Comparison of ENCODE assay signal across 8 mouse cellular contexts in the genomic region with DNA sequence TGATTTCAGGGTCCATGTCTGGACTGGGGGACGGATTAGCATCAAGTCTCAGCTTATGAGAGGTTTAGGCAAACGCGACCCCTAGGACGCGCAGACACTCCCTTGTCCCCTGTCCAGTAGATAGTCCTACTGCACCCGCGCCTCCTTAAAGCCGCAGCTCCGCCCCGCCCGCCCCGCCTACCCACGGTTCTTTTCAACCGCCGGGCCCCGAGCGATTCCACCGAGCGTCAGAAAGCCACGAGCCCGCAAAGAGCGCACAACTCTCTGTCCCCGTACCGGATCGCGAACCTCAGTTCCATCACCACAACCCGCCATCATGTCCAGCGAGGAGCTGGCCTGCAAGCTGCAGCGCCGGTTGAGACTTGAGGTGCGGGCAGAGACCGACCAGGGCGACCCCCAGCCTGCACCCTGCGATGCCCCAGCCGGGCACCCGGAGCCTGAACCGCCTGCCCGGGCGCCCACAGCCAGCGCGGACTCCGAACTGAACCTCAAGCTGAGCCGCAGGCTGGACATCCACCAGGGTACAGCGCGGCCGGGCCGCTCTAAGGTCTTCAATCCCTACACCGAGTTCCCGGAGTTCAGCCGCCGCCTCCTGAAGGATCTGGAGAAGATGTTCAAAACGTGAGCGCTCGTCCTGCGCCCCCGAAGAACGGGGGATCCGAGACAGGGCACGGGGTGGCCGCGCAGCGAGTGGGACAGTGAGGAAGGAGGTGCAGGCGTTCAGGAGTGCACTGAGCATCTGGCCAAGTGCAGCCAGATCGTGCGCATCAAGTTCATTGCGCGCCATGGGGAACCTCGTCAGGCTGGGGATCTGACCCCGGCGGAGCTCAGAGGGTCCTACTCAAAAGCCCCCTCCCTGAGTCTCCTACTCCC. TPM values are rescaled to one million over a fixed set of nuclear protein-coding genes. Genes with fewer than 3 reads are reported as not detected.
DNase-seq lines count a peak whose midpoint lies in the region; ATAC-seq and TF ChIP-seq lines count a peak whose summit lies in the region.

A gene (plus strand): TSS at position 230 of the 873 bp plus-strand sequence.

- DNase-seq in layer of hippocampus, adult 2 months (ENCODE audit: low spot score in 2 of 2): no peak
- DNase-seq in layer of hippocampus, adult 11-12 months (ENCODE audit: low spot score): no peak
- DNase-seq in adrenal gland, adult (ENCODE audit: inconsistent age in 2 of 2, low spot score in 1 of 2): peak; percentile 86 to 96
- DNase-seq in forebrain, embryonic 11.5 days (ENCODE audit: low spot score): peak; percentile 69
- peak; percentile 67 for DNase-seq in hindbrain, embryonic 11.5 days (ENCODE audit: low spot score)
- peak; percentile 6 to 8 for DNase-seq in left cerebral cortex, postnatal 36 days (ENCODE audit: low spot score in 2 of 2)
- no peak for DNase-seq in adipocyte (ENCODE audit: low spot score)

- H3K36me3 ChIP-seq in forebrain, embryonic 11.5 days (ENCODE audit: control insufficient read depth, insufficient read depth, low read length): no peaks in the 10 kb centered on the region
- no peaks in the 10 kb centered on the region for H3K36me3 ChIP-seq in hindbrain, embryonic 11.5 days (ENCODE audit: control insufficient read depth, insufficient read depth, low read length)
- H3K36me3 ChIP-seq in midbrain, embryonic 13.5 days: no peaks in the 10 kb centered on the region

- peak within 1 kb of the TSS; percentile 43; the same call in 1 of the 2 replicates for H3K27ac ChIP-seq in layer of hippocampus, adult 2 months
- H3K27ac ChIP-seq in forebrain, embryonic 11.5 days (ENCODE audit: low read depth, low read length): no peak within 1 kb of the TSS
- H3K27ac ChIP-seq in hindbrain, embryonic 11.5 days (ENCODE audit: low read depth, low read length): no peak within 1 kb of the TSS
- H3K27ac ChIP-seq in midbrain, embryonic 13.5 days: no peak within 1 kb of the TSS

- H3K9me3 ChIP-seq in forebrain, embryonic 11.5 days (ENCODE audit: control insufficient read depth, low read length): no peaks in the 10 kb centered on the region
- H3K9me3 ChIP-seq in hindbrain, embryonic 11.5 days (ENCODE audit: control insufficient read depth, low read length): no peaks in the 10 kb centered on the region
- no peaks in the 10 kb centered on the region for H3K9me3 ChIP-seq in midbrain, embryonic 13.5 days

- under 1% methylated on average over 70 of the region's 70 CpGs for WGBS in forebrain, embryonic 11.5 days
- under 1% methylated on average over 70 of the region's 70 CpGs for WGBS in hindbrain, embryonic 11.5 days
- under 1% methylated on average over 70 of the region's 70 CpGs for WGBS in midbrain, embryonic 13.5 days

- peak within 1 kb of the TSS; percentile 99 for H3K4me2 ChIP-seq in forebrain, embryonic 11.5 days (ENCODE audit: low read depth, low read length, severe bottlenecking)
- H3K4me2 ChIP-seq in hindbrain, embryonic 11.5 days (replicated peaks; ENCODE audit: low read depth, low read length): peak within 1 kb of the TSS; percentile 99
- H3K4me2 ChIP-seq in midbrain, embryonic 13.5 days (replicated peaks): peak within 1 kb of the TSS; percentile 91

- peak within 1 kb of the TSS; percentile 61 for H3K9ac ChIP-seq in forebrain, embryonic 11.5 days (ENCODE audit: low read length)
- peak within 1 kb of the TSS; percentile 55 for H3K9ac ChIP-seq in hindbrain, embryonic 11.5 days (ENCODE audit: low read depth, low read length)
- peak within 1 kb of the TSS; percentile 44 for H3K9ac ChIP-seq in midbrain, embryonic 13.5 days (replicated peaks)

- H3K4me3 ChIP-seq in layer of hippocampus, adult 2 months: peak within 1 kb of the TSS; percentile 55
- peak within 1 kb of the TSS; percentile 51 for H3K4me3 ChIP-seq in forebrain, embryonic 11.5 days (ENCODE audit: low read depth, low read length)
- H3K4me3 ChIP-seq in hindbrain, embryonic 11.5 days (ENCODE audit: low read depth, low read length): peak within 1 kb of the TSS; percentile 47
- H3K4me3 ChIP-seq in midbrain, embryonic 13.5 days (replicated peaks): peak within 1 kb of the TSS; percentile 49

- H3K4me1 ChIP-seq in forebrain, embryonic 11.5 days (replicated peaks; ENCODE audit: control insufficient read depth, insufficient read depth, low read length): peaks cover 15% of the 10 kb centered on the region
- peaks cover 4% of the 10 kb centered on the region for H3K4me1 ChIP-seq in hindbrain, embryonic 11.5 days (replicated peaks; ENCODE audit: control insufficient read depth, insufficient read depth, low read length)
- peaks cover 27% of the 10 kb centered on the region for H3K4me1 ChIP-seq in midbrain, embryonic 13.5 days (replicated peaks)

- TF ChIP-seq CTCF in layer of hippocampus, adult 2 months (conservative IDR thresholded peaks at IDR 0.05): no peak

- ATAC-seq in forebrain, embryonic 11.5 days (replicated peaks; ENCODE audit: low FRiP score): peak; percentile 55
- ATAC-seq in hindbrain, embryonic 11.5 days (ENCODE audit: low FRiP score): peak; percentile 70
- ATAC-seq in midbrain, embryonic 13.5 days: peak; percentile 72

- H3K27me3 ChIP-seq in forebrain, embryonic 11.5 days (ENCODE audit: control insufficient read depth, insufficient read depth, low read length): peaks cover 41% of the 10 kb centered on the region
- H3K27me3 ChIP-seq in hindbrain, embryonic 11.5 days (ENCODE audit: control insufficient read depth, insufficient read depth, low read length): peaks cover 53% of the 10 kb centered on the region
- peaks cover 83% of the 10 kb centered on the region for H3K27me3 ChIP-seq in midbrain, embryonic 13.5 days

- intact Hi-C loops in left cerebral cortex, postnatal 36 days (cut with DNase I): no loop called here

RNA-seq across cellular contexts. Expression of the gene that starts here (rescaled TPM):
- 10 to 100 TPM; 13.6 to 15.0 TPM for total RNA-seq in layer of hippocampus, adult 2 months (2021)
- 2.2 and 2.6 TPM in 2 replicates for polyA plus RNA-seq in forebrain, embryonic 11.5 days (2014; fragmentation: Nextera tagmentation; extraction: Ambion mirVana)
- polyA plus RNA-seq in hindbrain, embryonic 11.5 days (2014; fragmentation: Nextera tagmentation; extraction: Ambion mirVana): 0.14 and 0.52 TPM in 2 replicates
- 10 to 100 TPM; 10.9 to 16.4 TPM for total RNA-seq in left cerebral cortex, postnatal 36 days (2021)
- polyA plus RNA-seq in midbrain, embryonic 13.5 days (2015; fragmentation: Nextera tagmentation; extraction: Ambion mirVana): 0.51 and 1.0 TPM in 2 replicates

Comparison
In these comparisons a context has a peak if more than half of its experiments do, and no peak if none do; other contexts are left out.
1. Peak in DNase-seq, ATAC-seq, H3K4me3 ChIP-seq, H3K9ac ChIP-seq and H3K4me2 ChIP-seq in hindbrain, embryonic 11.5 days; RNA of the gene not detected or under 1 TPM.
2. DNase-seq: peak in adrenal gland, adult (2 of 2), forebrain, embryonic 11.5 days (single experiment) and left cerebral cortex, postnatal 36 days (2 of 2); none in layer of hippocampus, adult 2 months (0 of 2), layer of hippocampus, adult 11-12 months (single experiment) and adipocyte (single experiment).
3. Peak in every context shown above with its lines, with median percentiles within 50 percentile points of each other: H3K4me3 ChIP-seq, ATAC-seq, H3K4me2 ChIP-seq and H3K9ac ChIP-seq.